Mouse (Mus musculus): ENCODE data around the gene Slc6a6. TPM values are rescaled to one million over a fixed set of nuclear protein-coding genes. Genes with fewer than 3 reads are reported as not detected.

The Slc6a6 gene
- polyA plus RNA-seq, 1 experiment from 2014 or later = 72.4 TPM

DNA sequence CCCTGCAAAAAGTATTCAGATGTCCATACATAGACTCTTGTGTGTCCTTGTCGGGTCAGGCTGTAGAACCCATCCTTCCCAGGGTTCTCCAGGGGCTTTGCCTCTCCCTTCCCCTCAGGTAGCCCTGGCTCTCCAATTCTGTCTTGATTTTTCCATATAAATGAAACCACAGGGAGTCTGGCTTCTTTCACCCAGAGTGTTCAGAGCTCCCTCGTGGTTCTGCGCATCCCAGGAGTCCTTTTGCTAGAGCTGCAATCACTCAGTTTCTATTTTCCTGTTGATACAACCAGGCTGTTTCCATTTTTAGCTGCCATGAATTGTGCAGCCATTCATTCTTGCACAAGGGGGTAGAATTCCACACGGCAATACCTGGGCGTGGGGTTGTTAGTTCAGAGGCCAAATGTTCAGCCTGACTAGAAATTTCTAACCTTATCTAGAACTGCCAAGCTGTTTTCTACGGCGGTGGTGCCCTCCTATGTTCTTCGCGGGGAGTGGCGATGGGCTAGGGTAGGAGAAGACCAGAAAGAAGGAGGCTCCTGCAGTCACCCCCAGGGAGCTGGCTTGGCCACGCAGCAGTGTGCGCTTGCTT is 5.3 kb upstream of the Slc6a6 start:
- H3K27ac ChIP-seq = no peak overlapping the region
- WGBS = 56% methylated on average over 12 of the region's 12 CpGs
- no peaks in the 10 kb centered on the region for H3K9me3 ChIP-seq

DNA sequence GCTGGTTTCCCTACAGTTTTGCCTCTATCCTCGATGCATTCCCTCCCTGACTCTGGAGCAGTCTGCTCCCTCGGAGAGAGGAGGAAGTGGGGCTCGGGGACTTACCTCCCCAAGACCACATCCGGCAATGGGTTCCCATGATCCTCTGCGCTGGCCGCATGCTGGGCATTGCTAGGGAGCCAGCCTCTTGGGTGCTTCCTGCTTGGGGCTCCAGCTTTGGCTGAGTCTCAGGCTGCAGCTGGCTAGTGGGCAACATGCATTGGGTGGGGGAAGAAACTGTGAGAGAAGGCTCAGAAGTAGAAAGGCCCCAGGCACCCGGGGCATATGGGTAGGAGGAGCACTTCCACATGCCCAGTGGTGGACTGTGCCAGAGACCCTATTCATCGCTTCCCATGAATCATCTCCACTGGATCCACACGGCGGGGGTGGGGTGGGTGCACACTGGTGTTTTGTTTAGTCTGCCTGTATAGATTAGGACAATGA is 4.7 kb upstream of the Slc6a6 start:
- Histone ChIP-seq H3K36me3 (no peaks in the 10 kb centered on the region), H3K27ac (no peak overlapping the region), H3K27me3 (replicated peaks) (no peaks in the 10 kb centered on the region), H3K4me1 (peaks cover 15% of the 10 kb centered on the region), H3K4me3 (no peak overlapping the region), H3K9me3 (no peaks in the 10 kb centered on the region), H3K9ac (no peak overlapping the region), H3K4me2 (replicated peaks) (no peak overlapping the region)
- ATAC-seq (ENCODE audit: low FRiP score, low read depth) = no peak
- 71% methylated on average over 10 of the region's 10 CpGs for WGBS

More for the DNA sequence above, 5.3 kb upstream of the Slc6a6 start:
- Histone ChIP-seq H3K4me3 (no peak overlapping the region), H3K27me3 (replicated peaks) (no peaks in the 10 kb centered on the region), H3K4me1 (peaks cover 14% of the 10 kb centered on the region), H3K9ac (no peak overlapping the region), H3K4me2 (replicated peaks) (no peak overlapping the region), H3K36me3 (no peaks in the 10 kb centered on the region)
- ATAC-seq (ENCODE audit: low FRiP score, low read depth) = no peak

DNA sequence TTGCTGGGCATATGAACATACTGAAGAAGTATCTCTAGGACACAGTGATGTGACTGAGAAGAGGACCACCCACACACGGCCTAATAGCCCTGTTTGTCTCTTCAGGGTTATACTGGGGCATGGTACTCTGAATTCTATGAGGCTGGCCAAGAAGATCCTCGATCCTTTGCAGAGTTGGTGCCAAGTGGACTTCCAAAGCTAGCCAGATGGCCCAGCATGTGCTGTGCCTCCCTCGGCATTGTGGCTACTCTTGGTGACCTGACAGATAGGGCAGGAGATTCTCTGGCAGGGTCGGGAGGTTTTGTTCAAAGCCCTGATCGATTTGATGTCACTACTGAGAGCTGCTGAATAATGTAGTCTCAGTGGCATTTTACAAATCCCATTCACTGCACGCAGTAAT is 4.1 kb upstream of the Slc6a6 start:
- no peak for ATAC-seq (ENCODE audit: low FRiP score, low read depth)

DNA sequence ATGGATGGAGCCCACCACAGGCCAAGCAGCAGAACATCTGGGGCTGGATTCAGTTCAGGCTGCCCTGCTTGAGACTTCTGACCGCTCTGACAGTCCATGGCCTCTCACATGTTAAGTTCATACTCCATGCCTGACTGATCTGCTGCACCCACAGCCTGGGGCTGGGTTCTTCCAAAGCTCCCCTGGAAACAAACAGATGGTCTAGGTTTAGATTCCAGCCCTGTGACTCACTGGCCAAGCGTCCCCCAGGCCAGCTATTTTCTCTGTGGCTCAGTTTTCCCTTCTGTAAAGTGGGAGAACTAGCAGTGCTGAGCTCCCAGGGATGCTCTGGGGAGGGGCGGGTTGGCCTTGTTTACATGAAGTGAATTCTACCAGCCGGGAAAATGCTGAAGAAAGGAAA is 2.0 kb upstream of the Slc6a6 start:
- no peak overlapping the region for H3K27ac ChIP-seq
- no peaks in the 10 kb centered on the region for H3K27me3 ChIP-seq (replicated peaks)
- H3K4me1 ChIP-seq = peaks cover 36% of the 10 kb centered on the region
- no peak for ATAC-seq (ENCODE audit: low FRiP score, low read depth)
- 80% methylated on average over 4 of the region's 4 CpGs for WGBS
- no peak overlapping the region for H3K9ac ChIP-seq
- no peaks in the 10 kb centered on the region for H3K36me3 ChIP-seq
- no peaks in the 10 kb centered on the region for H3K9me3 ChIP-seq
- no peak overlapping the region for H3K4me3 ChIP-seq
- H3K4me2 ChIP-seq (replicated peaks) = no peak overlapping the region

More for the DNA sequence above, 4.1 kb upstream of the Slc6a6 start:
- Histone ChIP-seq H3K36me3 (no peaks in the 10 kb centered on the region), H3K4me2 (replicated peaks) (no peak overlapping the region), H3K27me3 (replicated peaks) (no peaks in the 10 kb centered on the region), H3K27ac (no peak overlapping the region), H3K9ac (no peak overlapping the region), H3K4me3 (no peak overlapping the region), H3K9me3 (no peaks in the 10 kb centered on the region), H3K4me1 (peaks cover 16% of the 10 kb centered on the region)
- 72% methylated on average over 6 of the region's 6 CpGs for WGBS

DNA sequence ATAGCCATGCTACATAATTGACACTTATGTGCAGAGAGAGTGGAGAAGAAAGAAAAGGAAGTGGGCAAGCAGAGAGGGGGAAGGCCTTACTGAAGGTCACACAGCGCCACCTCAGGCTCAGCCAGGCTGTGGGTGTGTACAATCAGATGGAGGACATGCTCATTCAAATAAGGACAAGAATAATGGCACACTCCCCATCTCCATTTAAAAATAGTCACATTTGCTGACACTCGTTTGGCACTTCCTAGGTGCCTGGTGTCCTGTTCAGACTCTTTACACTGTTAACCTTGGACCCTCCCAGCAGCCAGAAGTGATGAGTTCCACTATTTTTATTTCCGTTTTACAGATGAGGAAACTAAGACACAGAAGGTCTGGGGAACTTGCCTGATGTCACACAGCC is 732 bp upstream of the Slc6a6 start:
- Histone ChIP-seq H3K27me3 (replicated peaks) (no peaks in the 10 kb centered on the region), H3K4me3 (no peak overlapping the region), H3K4me2 (replicated peaks) (peak overlapping the region; percentile 81), H3K36me3 (no peaks in the 10 kb centered on the region), H3K9me3 (no peaks in the 10 kb centered on the region), H3K9ac (peak overlapping the region; percentile 89), H3K27ac (peak overlapping the region; percentile 88), H3K4me1 (peaks cover 45% of the 10 kb centered on the region)
- peak; percentile 0; the same call in 1 of the 2 replicates for ATAC-seq (ENCODE audit: low FRiP score, low read depth)
- 61% methylated on average over 3 of the region's 3 CpGs for WGBS

DNA sequence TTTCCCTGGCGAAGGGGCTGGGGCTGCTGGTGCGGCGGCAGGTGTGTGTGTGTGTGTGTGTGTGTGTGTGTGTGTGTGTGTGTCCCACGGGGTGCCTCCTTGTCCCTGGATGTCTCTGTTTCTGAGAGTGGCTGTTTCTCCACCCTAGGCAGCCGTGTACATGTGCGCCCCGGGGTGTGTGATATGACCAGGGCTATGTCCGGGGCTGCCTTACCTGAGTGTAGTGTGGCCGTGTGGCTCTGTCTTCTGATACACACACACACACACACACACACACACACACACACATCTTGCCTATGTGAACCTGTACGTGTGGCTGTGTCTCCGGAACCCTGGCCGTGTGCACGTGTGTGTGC is 599 bp downstream of the Slc6a6 start:
- H3K4me2 ChIP-seq (replicated peaks) = peak overlapping the region; percentile 81
- H3K9ac ChIP-seq = peak overlapping the region; percentile 89
- ATAC-seq (ENCODE audit: low FRiP score, low read depth) = peak; percentile 61
- H3K36me3 ChIP-seq = no peaks in the 10 kb centered on the region
- peak overlapping the region; percentile 88 for H3K27ac ChIP-seq
- H3K27me3 ChIP-seq (replicated peaks) = no peaks in the 10 kb centered on the region
- no peaks in the 10 kb centered on the region for H3K9me3 ChIP-seq
- peak overlapping the region; percentile 93 for H3K4me3 ChIP-seq
- WGBS = 7% methylated on average over 12 of the region's 13 CpGs
- peaks cover 39% of the 10 kb centered on the region for H3K4me1 ChIP-seq

DNA sequence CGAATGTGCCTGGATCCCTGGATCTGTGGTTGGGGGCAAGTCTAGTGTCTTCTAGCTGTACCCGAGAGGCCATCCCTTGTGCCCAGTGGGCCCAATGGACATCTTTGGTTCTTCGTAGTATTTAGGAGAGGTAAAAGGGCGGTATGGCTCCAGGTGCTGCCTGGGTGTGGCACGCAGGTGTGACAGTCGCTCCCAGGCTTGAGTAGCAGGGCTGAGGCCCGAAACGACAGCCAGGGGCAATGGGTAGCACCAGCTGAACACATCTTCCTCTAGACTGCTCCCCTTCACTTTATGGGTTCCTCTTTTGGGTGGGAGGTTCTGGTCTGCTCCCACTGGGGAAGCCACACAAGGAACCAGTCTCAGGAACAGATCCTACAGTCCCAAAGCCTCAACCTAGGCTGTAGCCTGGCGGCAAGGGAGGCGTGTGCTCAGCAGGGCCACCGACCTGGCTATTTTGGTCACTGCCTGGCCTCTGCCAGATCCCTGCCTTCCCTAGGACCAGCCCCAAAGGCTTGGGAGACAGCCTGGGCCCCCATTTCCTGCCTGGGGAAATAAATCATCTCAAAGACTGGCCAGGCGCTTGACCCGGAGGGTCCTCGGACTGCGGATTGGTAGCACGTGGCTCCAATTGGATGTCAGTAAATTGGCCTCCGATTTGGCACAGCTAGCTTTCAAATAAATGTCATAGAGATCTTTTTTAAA is 1.1 kb downstream of the Slc6a6 start:
- WGBS = 12% methylated on average over 17 of the region's 17 CpGs
- H3K36me3 ChIP-seq = no peaks in the 10 kb centered on the region
- no peaks in the 10 kb centered on the region for H3K9me3 ChIP-seq
- no peaks in the 10 kb centered on the region for H3K27me3 ChIP-seq (replicated peaks)
- H3K4me3 ChIP-seq = peak overlapping the region; percentile 93
- peak overlapping the region; percentile 88 for H3K27ac ChIP-seq
- peak overlapping the region; percentile 89 for H3K9ac ChIP-seq
- peaks cover 36% of the 10 kb centered on the region for H3K4me1 ChIP-seq
- ATAC-seq (ENCODE audit: low FRiP score, low read depth) = no peak
- H3K4me2 ChIP-seq (replicated peaks) = peak overlapping the region; percentile 81

DNA sequence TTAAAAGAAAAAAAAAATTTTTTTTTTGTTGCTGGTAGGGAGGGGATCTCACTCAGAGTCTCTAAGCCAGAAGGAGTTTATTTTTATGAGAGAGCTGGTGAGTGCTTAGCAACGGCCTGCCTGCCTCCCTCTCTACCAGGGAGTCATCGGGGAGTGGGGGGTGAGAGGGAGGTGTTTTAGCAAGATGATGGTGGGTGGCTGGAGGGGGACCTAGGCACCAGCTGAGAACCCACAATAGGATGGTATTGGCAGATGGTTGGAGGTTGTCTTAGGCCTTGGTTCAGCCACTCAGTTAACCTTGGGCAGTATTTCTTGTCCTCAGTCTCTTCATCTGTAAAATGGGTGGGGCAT is 1.7 kb downstream of the Slc6a6 start:
- peak overlapping the region; percentile 89 for H3K9ac ChIP-seq
- H3K4me3 ChIP-seq = peak overlapping the region; percentile 93
- H3K4me1 ChIP-seq = peaks cover 36% of the 10 kb centered on the region
- H3K4me2 ChIP-seq (replicated peaks) = peak overlapping the region; percentile 81
- no peaks in the 10 kb centered on the region for H3K9me3 ChIP-seq
- ATAC-seq (ENCODE audit: low FRiP score, low read depth) = no peak
- 11% methylated on average over 2 of the region's 2 CpGs for whole genome bisulfite sequencing
- H3K27me3 ChIP-seq (replicated peaks) = no peaks in the 10 kb centered on the region
- H3K27ac ChIP-seq = no peak overlapping the region
- H3K36me3 ChIP-seq = peaks cover 5% of the 10 kb centered on the region; the same call in 1 of the 2 replicates

DNA sequence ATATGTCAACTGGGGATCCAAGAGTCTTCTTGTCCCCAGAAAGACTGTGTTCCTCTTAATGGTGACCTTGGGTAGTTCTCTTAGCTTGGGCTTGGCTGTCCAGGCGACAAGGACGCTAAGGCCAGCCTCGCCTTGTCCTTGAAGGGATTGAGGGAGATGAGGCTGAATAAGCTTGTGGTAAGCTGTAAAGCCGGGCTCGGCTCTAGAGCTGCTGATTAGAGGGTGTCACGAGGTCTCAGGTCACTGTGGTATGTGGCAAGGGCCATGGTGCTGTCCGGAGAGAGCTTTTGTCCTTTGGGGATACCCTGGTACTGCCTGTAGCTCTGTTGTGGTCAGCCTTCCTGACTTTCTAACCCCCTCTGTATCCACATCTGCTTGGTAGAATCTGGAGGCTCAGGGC is 2.0 kb downstream of the Slc6a6 start:
- H3K4me2 ChIP-seq (replicated peaks) = peak overlapping the region; percentile 81
- no peaks in the 10 kb centered on the region for H3K27me3 ChIP-seq (replicated peaks)
- peak overlapping the region; percentile 93 for H3K4me3 ChIP-seq
- no peak overlapping the region for H3K9ac ChIP-seq
- no peaks in the 10 kb centered on the region for H3K9me3 ChIP-seq
- peaks cover 5% of the 10 kb centered on the region; the same call in 1 of the 2 replicates for H3K36me3 ChIP-seq
- H3K27ac ChIP-seq = no peak overlapping the region
- no peak for ATAC-seq (ENCODE audit: low FRiP score, low read depth)
- H3K4me1 ChIP-seq = peaks cover 36% of the 10 kb centered on the region
- 83% methylated on average over 7 of the region's 7 CpGs for WGBS

DNA sequence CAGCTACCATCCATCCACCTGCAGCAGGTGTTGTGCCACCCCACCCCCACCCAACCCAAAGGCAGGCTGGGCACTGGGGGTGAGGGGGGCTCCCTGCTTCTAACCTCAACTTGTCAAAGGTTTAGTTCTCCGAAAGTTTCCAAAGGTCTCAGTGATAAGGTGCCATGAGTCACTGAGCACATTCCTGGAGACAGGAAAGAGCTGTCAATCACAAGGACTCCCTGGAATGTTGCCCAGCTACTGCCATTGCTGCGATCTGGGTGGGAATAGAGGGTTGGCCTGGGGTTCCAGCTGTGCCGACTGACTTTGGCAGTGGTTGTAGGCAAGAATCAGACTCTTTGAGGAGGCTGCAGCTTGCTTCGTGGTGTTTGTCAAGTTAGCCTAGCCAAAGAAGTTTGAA is 2.7 kb downstream of the Slc6a6 start:
- Histone ChIP-seq H3K4me2 (replicated peaks) (peak overlapping the region; percentile 81), H3K4me1 (peaks cover 36% of the 10 kb centered on the region), H3K36me3 (peaks cover 5% of the 10 kb centered on the region; the same call in 1 of the 2 replicates), H3K27me3 (replicated peaks) (no peaks in the 10 kb centered on the region), H3K9ac (no peak overlapping the region), H3K9me3 (no peaks in the 10 kb centered on the region), H3K27ac (no peak overlapping the region), H3K4me3 (0 out of 2 replicates have a peak overlapping the region, but pooled peaks have one; percentile 5)
- ATAC-seq (ENCODE audit: low FRiP score, low read depth) = no peak
- WGBS = 69% methylated on average over 4 of the region's 4 CpGs

DNA sequence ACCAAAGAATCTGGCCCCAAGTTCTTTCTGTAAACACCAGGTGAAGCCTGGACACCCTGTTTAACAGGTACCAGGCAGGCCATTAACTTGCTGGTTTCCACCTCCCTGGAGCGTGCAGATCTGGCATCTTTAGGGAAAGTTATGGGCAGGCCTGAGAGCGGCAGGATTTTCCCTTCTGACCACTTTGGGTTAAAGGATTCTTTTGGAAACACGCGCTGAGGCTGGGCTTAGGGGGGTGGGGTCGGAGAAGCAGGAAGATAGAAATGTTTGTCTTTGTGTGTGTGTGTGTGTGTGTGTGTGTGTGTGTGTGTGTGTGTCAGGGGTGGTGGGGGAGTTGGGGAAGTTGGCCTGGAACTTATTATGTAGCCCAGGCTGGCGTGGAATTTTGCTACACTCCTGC is 4.2 kb downstream of the Slc6a6 start:
- no peak overlapping the region for H3K9ac ChIP-seq
- H3K36me3 ChIP-seq = peaks cover 14% of the 10 kb centered on the region; the same call in 1 of the 2 replicates
- H3K4me3 ChIP-seq = no peak overlapping the region
- 83% methylated on average over 6 of the region's 6 CpGs for WGBS
- H3K4me1 ChIP-seq = peaks cover 36% of the 10 kb centered on the region
- H3K27ac ChIP-seq = no peak overlapping the region
- H3K4me2 ChIP-seq (replicated peaks) = peak overlapping the region; percentile 19; the same call in 1 of the 2 replicates
- ATAC-seq (ENCODE audit: low FRiP score, low read depth) = no peak
- no peaks in the 10 kb centered on the region for H3K9me3 ChIP-seq
- no peaks in the 10 kb centered on the region for H3K27me3 ChIP-seq (replicated peaks)

DNA sequence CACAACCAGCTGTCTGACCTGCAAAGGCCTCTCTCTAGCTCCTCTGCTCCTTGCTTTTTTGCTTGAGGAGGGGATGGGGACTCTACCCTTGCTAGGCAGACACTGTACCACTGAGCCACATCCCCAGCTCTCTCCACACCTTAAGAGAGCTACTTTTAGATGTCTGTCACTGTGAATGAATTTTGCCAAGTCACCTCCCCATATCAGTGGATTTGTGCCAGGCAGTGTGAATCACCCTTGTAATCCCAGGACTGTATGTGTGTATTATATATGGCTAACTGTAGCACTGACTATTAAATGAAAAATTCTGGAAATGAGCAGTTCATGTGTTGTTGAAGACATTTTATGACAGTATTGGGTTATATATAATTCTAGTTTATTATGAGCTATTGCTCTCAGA is 5.4 kb downstream of the Slc6a6 start:
- Histone ChIP-seq H3K4me1 (peaks cover 33% of the 10 kb centered on the region), H3K9ac (no peak overlapping the region), H3K9me3 (no peaks in the 10 kb centered on the region), H3K27ac (no peak overlapping the region), H3K36me3 (peaks cover 14% of the 10 kb centered on the region; the same call in 1 of the 2 replicates), H3K27me3 (replicated peaks) (no peaks in the 10 kb centered on the region), H3K4me2 (replicated peaks) (no peak overlapping the region), H3K4me3 (no peak overlapping the region)
- no peak for ATAC-seq (ENCODE audit: low FRiP score, low read depth)

Data from neural tube, embryonic 12.5 days (tissue).